ENCODE assay signal across 11 mouse cellular contexts in genomic region chr14:31412651-31413056, GRCm38 (mm10). TPM values are rescaled to one million over a fixed set of nuclear protein-coding genes. Genes with fewer than 3 reads are reported as not detected.
DNase-seq lines count a peak whose midpoint lies in the region; ATAC-seq and TF ChIP-seq lines count a peak whose summit lies in the region.
"Had no signal": no experiment of that assay in that cellular context is flagged by ENCODE, and none has a peak within 500 bp of the region (broad histone marks: within the 10 kb centered on the region; RNA-seq: fewer than 3 reads in every experiment).

No protein-coding gene starts in this region.

- peak; percentile 57 for DNase-seq in kidney, postnatal 10 days
- DNase-seq in adrenal gland, postnatal 25 days = peak; percentile 40
- peak; percentile 52 to 62 for DNase-seq in cerebellum, postnatal 14 days
- no peak for DNase-seq in heart, postnatal 0 days (ENCODE audit: low spot score)
- DNase-seq in midbrain, embryonic 14.5 days = no peak
- DNase-seq in layer of hippocampus, adult 11-12 months (ENCODE audit: low spot score) = no peak
- DNase-seq: right cerebral cortex, postnatal 25 days had no signal

- H3K27ac ChIP-seq in kidney, embryonic 14.5 days (ENCODE audit: low read depth, low read length) = no peak overlapping the region
- H3K27ac ChIP-seq in heart, postnatal 0 days (ENCODE audit: low read depth) = peak overlapping the region; percentile 40
- H3K27ac ChIP-seq in midbrain, embryonic 14.5 days (replicated peaks; ENCODE audit: low read depth, low read length) = no peak overlapping the region
- H3K27ac ChIP-seq: limb, embryonic 15.5 days had no signal

- no peaks in the 10 kb centered on the region for H3K27me3 ChIP-seq in kidney, embryonic 14.5 days (ENCODE audit: control insufficient read depth, insufficient read depth, low read length)
- H3K27me3 ChIP-seq in heart, postnatal 0 days (ENCODE audit: control insufficient read depth, insufficient read depth, low read length) = no peaks in the 10 kb centered on the region
- no peaks in the 10 kb centered on the region for H3K27me3 ChIP-seq in midbrain, embryonic 14.5 days (ENCODE audit: control insufficient read depth, insufficient read depth, low read length)
- H3K27me3 ChIP-seq: limb, embryonic 15.5 days had no signal

- H3K9ac ChIP-seq in kidney, embryonic 14.5 days (ENCODE audit: low read depth, low read length) = no peak overlapping the region
- H3K9ac ChIP-seq in heart, postnatal 0 days (replicated peaks; ENCODE audit: low read depth, low read length) = no peak overlapping the region
- no peak overlapping the region for H3K9ac ChIP-seq in midbrain, embryonic 14.5 days (replicated peaks; ENCODE audit: low read length)
- H3K9ac ChIP-seq: limb, embryonic 15.5 days had no signal

- no peak overlapping the region for H3K4me2 ChIP-seq in kidney, embryonic 14.5 days (replicated peaks; ENCODE audit: low read depth, low read length)
- no peak overlapping the region for H3K4me2 ChIP-seq in heart, postnatal 0 days (ENCODE audit: low read depth, low read length)
- no peak overlapping the region for H3K4me2 ChIP-seq in midbrain, embryonic 14.5 days (ENCODE audit: low read length)
- H3K4me2 ChIP-seq: limb, embryonic 15.5 days had no signal

- no peaks in the 10 kb centered on the region for H3K9me3 ChIP-seq in kidney, embryonic 14.5 days (ENCODE audit: control insufficient read depth, low read length)
- no peaks in the 10 kb centered on the region for H3K9me3 ChIP-seq in heart, postnatal 0 days (replicated peaks; ENCODE audit: control insufficient read depth, low read length)
- no peaks in the 10 kb centered on the region for H3K9me3 ChIP-seq in midbrain, embryonic 14.5 days (ENCODE audit: control insufficient read depth, low read length)
- H3K9me3 ChIP-seq: limb, embryonic 15.5 days had no signal

- H3K4me1 ChIP-seq in kidney, embryonic 14.5 days (ENCODE audit: control insufficient read depth, insufficient read depth, low read length) = peaks cover 33% of the 10 kb centered on the region
- H3K4me1 ChIP-seq in heart, postnatal 0 days (ENCODE audit: control insufficient read depth, insufficient read depth) = peaks cover 71% of the 10 kb centered on the region
- H3K4me1 ChIP-seq in midbrain, embryonic 14.5 days (ENCODE audit: control insufficient read depth, insufficient read depth, low read length) = peaks cover 5% of the 10 kb centered on the region; the same call in 1 of the 2 replicates

- WGBS in kidney, embryonic 14.5 days = 60% methylated on average over 10 of the region's 10 CpGs
- WGBS in heart, postnatal 0 days = 58% methylated on average over 10 of the region's 10 CpGs
- 81% methylated on average over 10 of the region's 10 CpGs for WGBS in midbrain, embryonic 14.5 days

- no peak overlapping the region for H3K4me3 ChIP-seq in kidney, embryonic 14.5 days (ENCODE audit: low read length)
- H3K4me3 ChIP-seq in heart, postnatal 0 days (ENCODE audit: low read depth, low read length) = no peak overlapping the region
- H3K4me3 ChIP-seq in midbrain, embryonic 14.5 days (replicated peaks; ENCODE audit: low read depth, low read length) = no peak overlapping the region
- H3K4me3 ChIP-seq: limb, embryonic 15.5 days had no signal

- no peak for TF ChIP-seq EP300 in heart, postnatal 0 days (IDR thresholded peaks at IDR 0.05; ENCODE audit: low read depth)

- ATAC-seq in kidney, embryonic 14.5 days (ENCODE audit: low FRiP score, low TSS enrichment) = no peak
- no peak for ATAC-seq in heart, postnatal 0 days (ENCODE audit: insufficient read depth, low read depth)
- ATAC-seq in monocyte, adult 5-6 weeks (replicated peaks; ENCODE audit: insufficient number of reproducible peaks, low FRiP score, low TSS enrichment, poor library complexity, severe bottlenecking) = no peak
- no peak for ATAC-seq in midbrain, embryonic 14.5 days (ENCODE audit: low FRiP score, low TSS enrichment)
- ATAC-seq: intestine, embryonic 16.5 days had no signal

- no peak for TF ChIP-seq CTCF in heart, postnatal 0 days (IDR thresholded peaks at IDR 0.05; ENCODE audit: low read depth)

- no peaks in the 10 kb centered on the region for H3K36me3 ChIP-seq in kidney, embryonic 14.5 days (ENCODE audit: control insufficient read depth, insufficient read depth, low read length)
- H3K36me3 ChIP-seq in heart, postnatal 0 days (replicated peaks; ENCODE audit: control insufficient read depth, insufficient read depth, low read length) = peaks cover 12% of the 10 kb centered on the region; the same call in 1 of the 2 replicates
- H3K36me3 ChIP-seq in midbrain, embryonic 14.5 days (ENCODE audit: control insufficient read depth, insufficient read depth, low read length) = peaks cover 23% of the 10 kb centered on the region

RNA-seq across cellular contexts. Expression of gene Sh3bp5, which starts 23.2 kb away (rescaled TPM):
- 6.7 and 14.3 TPM in 2 replicates for polyA plus RNA-seq in kidney, embryonic 14.5 days (2014; fragmentation: Nextera tagmentation; extraction: Ambion mirVana)
- 112 and 134 TPM in 2 replicates for total RNA-seq in adrenal gland, postnatal 25 days (2021)
- total RNA-seq in heart, postnatal 0 days (2014; rRNA removed; ENCODE audit: low replicate concordance) = 10.2 and 14.2 TPM in 2 replicates
- polyA plus RNA-seq in heart, postnatal 0 days (2015; fragmentation: Nextera tagmentation; extraction: Ambion mirVana) = 37.6 and 43.4 TPM in 2 replicates
- 37.1 to 51.1 TPM (median 40.7 TPM) in 3 replicates for total RNA-seq in monocyte, adult 5-6 weeks (2017)
- 40.0 and 82.4 TPM in 2 replicates for polyA plus RNA-seq in midbrain, embryonic 14.5 days (2014; fragmentation: Nextera tagmentation; extraction: Ambion mirVana)

Comparison
In these comparisons a context has a peak if more than half of its experiments do, and no peak if none do; other contexts are left out.
1. DNase-seq: peak in kidney, postnatal 10 days (single experiment), adrenal gland, postnatal 25 days (single experiment) and cerebellum, postnatal 14 days (2 of 2); none in heart, postnatal 0 days (single experiment), midbrain, embryonic 14.5 days (single experiment) and layer of hippocampus, adult 11-12 months (single experiment).